Mouse (Mus musculus): ENCODE measurements around the gene Hoxd9.

Hoxd9 gene

DNA sequence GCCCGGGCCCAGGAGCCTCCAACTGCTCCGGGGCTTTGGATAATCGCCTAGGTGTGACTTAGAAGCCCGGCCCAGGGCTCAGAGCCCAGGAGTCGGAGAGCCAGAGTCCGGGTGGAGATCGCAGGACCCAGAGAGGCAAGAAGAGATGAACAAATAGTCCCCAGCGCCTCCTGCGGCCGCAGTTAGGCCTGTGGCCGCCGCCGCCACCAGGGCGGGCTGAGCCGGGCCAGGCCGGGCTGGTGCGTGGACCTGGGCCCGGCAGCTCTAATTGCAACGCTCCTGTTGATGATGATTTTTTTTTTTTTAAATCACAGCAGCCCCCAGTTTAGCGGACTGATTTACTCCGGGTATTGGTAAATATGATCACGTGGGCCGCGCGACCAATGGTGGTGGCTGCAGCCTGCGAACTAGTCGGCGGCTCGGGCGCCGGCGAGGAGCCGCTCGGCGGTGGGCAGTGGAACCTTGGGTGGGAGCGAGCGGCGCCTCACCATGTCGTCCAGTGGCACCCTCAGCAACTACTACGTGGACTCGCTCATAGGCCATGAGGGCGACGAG lies at the start of gene Hoxd9:
TSS of gene Hoxd9 (plus strand) at position 161 of the 555 bp plus-strand sequence.
- no peak for DNase-seq

DNA sequence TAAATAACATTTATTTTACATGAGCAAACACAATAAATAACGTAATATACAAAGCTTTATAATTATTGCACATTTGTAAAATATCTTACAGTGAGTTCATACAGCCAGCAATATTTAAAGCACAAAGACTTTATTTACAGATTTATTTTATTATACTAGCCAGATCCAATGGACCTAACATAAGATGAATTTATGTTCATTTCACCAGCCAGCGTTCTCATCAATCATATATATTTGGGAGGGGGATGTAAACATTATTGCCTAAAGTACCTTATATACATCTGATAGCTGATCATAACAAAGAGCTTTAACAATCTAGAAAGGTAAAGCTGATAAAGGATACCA lies 44.6 kb upstream of the Hoxd9 start:
- DNase-seq, result no peak

DNA sequence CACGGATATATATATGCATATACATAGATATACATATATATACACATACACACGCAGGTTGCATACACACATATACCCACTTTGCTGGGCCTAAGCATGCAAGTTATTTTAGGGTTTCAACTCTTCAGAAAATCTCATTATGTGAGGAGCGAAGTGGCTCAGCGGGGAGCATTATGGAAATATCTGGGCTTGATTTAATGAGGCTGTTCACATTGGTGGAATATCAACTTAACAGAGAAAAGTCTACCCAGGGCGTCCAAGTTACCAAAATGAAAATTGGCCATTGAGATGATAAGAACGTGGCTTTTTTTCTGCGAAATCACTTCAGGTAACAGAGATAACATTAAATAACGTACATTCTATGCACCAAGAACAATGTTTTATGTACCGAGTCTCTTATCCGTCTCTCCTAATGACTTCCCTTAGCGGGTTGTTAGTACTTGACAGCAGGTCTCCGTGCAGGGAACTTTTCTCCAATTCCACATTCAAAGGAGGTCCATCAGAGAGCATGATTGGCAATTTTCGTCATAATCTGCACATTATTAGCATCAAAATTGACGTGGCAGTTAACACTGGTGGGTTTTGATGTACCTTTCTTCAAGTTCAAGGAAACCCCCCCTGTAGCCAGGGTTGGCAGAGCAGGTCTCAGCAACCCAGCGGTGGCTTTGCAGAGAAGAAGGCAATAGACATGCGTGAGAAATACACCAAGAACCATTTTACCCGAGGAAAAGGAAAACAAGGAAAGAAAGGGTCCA lies 43.6 kb upstream of the Hoxd9 start:
- no peak for DNase-seq

DNA sequence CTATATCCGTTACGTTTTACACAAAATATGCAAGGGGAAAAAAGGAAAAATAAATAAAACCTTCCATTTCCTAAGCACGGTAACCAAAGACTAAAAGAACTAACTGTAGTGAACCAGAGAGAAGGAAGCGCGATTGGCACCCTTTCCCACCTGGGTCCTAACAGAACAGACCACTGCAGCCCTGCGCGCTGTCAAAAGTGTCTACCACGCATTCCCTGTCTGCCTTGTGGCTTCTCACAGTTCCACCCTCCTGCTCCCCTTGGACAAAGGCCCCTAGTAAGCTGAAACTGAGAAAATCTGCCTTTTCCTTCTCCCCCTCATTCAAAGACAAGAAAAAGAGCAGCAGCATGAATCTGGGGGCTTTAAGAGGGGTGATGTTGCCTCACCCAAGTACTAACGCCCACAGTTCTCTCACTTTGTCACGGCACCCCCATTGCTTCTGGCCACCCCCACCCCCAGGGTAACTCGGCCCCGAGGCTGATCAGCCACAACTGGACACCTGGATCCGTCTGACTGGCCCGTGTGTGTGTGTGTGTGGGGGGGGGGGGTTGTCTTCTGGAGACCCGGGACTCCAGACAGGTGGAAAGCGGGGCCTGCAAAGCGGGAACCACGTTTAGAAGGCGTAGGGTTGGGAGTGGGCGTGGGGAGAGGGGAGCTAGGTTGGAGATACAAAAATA lies 42.6 kb upstream of the Hoxd9 start:
- no peak for DNase-seq

DNA sequence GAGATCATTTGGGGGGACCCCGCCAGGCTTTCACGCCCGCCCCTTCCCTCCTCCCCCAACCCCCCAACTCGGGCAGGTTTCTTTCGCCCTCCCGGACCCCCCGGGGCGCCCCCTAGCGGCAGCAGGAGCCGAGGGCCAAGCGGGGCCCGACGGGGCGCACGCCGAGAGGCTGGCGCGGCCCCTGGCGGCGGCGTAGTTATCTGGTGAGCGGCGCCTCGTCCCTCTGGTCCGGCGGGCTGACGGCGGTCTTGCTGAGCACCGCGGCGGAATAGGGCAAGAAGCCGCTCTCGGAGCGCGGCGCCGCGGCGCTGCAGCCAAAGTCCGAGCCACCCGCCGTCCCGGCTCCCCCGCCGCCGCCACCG lies 42.1 kb upstream of the Hoxd9 start:
- DNase-seq, result no peak

DNA sequence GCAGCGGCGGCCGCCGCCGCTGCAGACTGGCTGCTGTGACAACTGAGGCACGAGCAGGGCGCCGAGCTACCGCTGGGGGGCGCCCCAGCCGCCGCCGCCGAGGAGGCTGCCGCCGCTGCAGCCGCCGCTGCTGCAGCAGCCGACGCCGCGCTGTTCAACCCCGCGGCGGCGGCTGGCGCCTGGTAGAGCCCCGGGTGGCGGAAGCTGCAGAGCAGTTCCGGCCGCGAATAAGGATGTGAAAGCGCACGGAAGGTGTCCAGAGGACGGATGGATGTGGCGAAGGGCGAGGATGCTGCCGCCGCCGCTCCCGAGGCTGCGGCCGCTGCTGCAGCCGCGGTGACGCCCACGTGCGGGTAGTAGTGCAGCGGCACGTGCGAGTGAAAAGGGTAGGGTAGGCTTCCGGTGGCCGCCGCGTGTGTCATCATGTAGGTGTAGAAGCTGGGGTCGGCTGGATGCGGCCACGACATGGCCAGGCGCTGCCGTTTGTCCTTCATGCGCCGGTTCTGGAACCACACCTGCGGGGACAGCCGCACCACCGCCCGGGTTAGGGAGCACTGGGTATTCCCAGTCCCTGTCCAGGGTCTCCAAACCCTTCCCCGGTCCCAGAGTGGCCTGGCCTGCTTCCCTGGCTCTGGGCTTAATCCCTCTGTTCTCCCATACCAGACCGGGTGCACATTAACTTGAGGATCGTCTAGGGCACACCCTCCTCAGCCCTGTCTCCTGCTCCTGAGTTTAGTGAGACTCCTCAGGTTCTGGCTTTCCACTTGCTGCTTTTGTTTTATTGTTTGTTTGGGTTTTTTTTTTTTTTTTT lies 41.5 kb upstream of the Hoxd9 start:
- no peak for DNase-seq

DNA sequence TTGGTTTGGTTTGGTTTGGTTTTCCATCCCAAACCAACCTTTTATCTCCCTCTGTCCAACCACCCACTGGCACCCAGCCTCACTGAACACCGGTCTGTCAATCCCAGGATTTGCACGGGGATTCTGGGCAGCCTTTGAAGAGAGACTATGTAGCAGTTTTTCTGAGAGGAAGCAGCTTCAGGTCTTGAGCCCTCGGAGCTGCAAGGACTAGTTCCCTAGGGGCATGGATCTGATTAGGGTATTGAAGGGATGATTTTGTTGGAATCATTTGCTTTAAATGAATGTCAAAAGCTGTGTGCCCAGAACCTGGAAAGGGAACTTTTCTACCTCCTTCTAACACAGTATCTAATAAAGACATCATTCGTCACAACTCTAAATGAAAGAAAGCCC lies 40.9 kb upstream of the Hoxd9 start:
- no peak for DNase-seq

DNA sequence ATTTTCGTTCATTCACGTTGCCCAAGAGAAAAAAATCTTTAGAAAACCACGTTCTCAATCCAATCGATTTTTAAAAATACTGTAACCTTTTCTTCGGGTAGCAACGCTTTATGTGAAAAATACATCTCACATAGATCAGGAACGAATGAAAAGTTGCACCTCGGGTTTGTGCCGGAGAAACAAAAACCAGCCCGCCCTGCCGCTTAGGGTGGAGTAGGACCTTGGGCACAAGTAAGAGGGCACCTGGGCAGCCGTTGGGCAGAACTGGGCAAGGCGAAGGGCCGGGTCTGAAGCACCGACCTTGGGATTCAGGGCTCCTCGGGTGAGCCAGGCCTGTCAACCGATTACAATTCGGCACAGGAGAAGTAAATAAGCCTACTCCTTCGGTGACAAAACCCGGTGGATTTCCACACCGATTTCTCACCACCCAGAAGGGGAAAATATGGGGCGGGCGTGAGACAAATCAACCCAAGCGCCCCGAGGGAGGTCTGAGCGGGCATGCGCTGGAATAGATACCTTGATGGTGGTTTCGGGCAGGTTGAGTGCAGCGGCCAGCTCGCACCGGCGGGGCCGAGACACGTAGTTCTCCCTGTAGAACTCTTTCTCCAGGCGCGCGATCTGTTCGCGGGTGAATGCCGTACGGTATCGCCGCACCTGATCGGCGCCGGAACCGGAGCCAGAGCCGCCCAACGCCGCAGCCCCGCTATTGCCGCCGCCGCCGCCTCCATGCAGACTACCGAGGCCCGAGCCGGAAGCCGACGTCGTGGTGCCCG lies 40.1 kb upstream of the Hoxd9 start:
- no peak for DNase-seq

DNA sequence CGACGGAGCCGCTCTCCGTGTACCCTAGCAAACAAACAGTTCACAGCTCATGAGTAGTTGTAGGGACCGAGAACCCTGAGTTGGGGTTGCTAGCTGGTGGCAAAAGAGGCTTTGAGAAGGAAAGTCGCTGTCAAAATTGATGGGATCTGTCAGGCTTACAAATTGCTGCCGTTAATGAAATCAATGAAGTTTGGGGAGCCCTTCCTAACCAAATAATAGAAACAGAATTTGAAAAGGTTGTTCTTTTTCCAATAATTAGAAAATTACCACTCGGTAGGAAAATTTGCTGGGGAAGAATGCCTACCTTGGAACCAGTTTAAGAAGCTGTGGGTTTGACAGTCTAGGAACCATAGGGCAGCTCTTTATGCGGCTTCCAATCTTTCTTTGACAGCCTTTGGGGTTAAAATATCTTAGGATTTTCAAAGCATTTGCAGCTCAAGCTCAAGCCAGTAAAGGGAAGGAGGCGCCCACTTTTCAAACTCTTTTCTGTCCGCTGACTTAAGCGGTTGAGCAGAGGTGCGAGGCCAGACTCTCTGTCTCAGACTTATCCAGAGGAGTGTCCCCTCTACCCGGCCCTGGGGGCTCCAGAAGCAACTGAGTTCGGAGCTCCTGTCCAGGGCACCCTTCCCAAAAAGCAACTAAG lies 39.4 kb upstream of the Hoxd9 start:
- DNase-seq, result no peak

DNA sequence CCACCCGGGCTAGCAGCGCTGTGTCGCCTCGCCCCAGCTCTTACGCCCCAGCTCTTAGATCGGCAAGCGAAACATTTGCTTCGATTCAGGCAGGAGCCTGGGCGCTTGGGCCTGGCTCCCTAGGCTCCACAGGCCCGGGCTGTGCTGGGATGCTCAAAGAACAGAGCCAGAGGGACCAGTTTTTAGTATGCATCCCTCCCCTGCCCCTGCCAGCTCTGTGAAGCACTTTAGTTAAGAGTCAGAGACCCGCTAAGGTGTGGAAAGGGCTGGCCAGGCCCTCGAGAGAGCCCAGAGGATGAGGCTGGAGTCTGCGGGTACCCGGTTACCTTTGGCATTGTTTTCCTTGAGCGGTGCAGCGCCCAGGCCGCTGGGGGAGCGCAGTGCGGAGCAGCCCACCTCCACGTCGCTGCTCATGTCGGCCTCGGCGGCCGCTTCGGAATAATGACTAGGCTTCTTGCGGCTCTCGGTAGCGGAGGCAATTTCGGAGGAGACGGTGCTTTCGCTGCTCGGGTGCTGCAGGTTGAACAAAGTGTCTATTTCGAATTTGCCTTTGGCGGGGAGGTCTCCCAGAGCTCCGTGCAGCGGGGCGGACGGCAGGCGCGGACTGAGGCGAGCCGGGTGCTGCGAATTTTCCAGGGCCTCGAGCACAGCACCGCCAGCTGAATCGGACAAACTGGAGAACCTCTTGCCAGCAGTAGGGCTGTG lies 38.7 kb upstream of the Hoxd9 start:
- DNase-seq, result no peak

DNA sequence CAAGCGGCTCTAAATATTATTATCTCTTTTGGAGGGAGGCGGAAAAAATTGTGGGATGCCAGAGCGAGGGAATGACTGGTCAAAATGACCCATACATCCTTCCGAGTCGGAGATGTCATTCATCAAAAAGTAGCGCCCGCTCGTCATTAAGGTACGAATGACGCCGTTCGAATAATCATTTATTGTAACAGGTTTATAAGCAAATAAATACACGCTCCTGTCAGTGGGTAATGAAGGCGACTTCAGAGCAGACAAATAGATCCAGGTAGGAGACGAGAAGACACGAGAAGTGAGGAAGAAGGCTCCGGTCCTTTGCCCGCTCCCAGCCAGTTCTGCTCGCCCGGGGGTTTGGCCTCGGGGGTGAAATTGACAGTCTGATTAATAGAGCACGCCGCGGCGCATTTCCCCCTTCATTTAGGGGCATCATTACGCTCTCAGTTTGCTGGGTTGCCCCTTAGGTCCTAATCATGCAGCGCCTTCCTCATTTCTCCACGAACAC lies 38.0 kb upstream of the Hoxd9 start, which contains the start of gene Evx2:
TSS of gene Evx2 (minus strand) at position 51 of the 499 bp plus-strand sequence.
- no peak for DNase-seq

DNA sequence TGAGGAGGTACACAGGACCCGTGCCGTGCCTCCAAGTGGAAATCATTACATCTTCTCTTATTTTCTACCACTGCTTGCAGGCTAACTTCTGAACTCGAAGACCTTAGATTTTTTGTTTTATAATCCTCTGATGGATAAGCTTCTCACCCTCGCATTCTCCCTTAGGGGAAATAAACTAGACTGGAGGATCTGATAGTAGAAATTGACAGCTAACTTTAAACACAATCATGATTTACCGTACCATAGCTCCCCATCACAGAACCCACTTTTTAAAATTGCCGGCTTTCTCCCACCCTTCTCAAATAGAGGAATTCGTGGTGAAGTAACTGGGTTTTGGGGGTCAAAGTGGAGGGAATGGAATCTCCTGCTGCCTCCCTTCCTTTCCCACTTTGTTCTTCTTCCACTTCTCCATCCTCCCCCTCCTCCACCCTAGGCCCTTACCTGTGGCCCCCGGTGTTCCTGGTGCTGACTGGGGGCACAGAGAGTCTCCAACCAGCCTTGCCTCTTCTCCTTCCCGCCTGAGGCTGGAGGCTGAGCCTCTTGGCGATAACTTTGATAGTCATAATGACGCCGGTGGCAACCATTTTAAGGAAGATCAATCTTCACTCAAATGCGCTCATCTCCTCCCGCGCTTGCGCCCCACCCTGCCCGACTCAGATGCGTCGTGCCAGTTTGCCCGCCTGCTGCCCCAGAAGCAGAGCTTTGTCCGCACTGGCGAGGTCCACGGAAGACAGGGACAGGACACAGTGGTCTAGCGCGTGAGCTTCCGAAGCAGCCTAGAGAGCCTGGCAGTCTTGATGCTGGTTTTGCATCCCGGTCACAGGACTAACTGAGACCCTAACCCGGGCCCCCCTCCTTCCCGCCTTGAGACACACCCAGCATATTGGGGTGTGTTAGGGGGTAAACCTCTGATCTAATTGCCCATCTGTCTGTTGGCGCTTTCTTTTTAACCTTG lies 36.8 kb upstream of the Hoxd9 start:
- DNase-seq, result no peak

DNA sequence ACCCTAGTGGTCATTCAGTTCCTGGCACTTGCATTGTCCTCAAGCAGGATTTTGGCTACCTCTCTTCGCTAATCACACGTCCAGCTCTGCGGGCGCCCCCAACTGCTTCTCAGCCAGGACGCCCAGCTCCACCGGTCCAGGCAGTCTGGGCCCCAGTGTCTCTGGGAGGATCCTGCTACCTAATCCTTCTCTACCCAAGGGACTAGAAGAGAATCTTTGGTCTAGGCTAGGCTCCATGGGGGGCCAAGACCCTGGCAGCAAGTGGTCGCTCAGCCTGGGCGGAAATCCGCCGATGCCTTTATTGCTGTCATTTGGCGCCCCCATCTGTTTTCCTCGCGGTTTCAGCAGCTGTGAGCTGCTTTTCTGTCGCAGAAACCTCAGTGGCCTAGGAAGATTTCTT lies 35.8 kb upstream of the Hoxd9 start:
- DNase-seq, result no peak

DNA sequence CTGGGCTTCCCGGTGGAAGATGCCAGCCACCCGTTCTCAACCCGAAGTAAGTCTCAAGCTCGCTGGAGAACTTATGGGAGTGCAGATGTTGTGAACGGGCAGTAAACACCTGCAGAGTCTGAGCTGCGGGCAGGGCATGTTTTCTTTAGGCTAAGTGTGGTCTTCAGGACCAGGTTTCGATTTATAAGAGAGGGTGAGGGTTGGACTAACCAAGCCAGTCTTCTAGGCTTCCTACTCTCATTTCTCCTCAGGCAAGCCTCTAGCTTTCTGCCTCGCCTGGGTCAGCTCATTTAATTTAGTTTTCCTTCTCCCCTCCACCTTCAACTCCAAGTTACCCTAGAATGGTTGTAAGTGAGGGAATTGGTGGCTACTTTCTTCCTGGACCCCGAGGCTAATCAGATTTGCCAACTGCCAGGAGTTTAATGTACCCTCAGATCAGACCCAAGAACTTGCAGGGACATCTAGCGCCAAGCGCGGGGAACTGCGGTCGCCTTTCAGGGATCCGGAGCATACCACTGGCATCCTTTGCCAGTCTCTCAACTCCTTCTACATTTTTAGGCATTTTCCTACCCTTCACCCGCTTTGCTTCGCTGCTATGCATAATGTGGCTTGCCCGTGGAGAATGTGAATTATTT lies 34.1 kb upstream of the Hoxd9 start:
- DNase-seq, result no peak

DNA sequence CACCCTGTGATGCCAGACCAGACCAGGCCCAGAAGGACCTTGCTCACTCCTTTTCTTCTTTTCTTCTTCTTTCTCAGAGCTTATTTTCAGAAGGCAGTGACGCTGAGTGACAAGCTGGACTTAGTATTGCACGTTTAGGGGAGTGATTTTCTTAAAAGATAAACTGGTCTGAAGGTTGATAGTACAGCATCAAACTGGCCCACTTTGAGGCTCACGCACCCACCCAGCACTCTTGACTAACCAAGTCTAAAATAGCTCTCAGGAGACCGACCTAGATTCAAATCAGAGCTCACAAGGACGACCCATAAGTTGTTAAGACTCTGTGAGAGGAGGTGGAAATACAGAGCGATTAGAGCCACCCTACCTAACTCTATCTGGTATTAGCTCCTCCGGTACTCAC lies 31.1 kb upstream of the Hoxd9 start:
- no peak for DNase-seq

DNA sequence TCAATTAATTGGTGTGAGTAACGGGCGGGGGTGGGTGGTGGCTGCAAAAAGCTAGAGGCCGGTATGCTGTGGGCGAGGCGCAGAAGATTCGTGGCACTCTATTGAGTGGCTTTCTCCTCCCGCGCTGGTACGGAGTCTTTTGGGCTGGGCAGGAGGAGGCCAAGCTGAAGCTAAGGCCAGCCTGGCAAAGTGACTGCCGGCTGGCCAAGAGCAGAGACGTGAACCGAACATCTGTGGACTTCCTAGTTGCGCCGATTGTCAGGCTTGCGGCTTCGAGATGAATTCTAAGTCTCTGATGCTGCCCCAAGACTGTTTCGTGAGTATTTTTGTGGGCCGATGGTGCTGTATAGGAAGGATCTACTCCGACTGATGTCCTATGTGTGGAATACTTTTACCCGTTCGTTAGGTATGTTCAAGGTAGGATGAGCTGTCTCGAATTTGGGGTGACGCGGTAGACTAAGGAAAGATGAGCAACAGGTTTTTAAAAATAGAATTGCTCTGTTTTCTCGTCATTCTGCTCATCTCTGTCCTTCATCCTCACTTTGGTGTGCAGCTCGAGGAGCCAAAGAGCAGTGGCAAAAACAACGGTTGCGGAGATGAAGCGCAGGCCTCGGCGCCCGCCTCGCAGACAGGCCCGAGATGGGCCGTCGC lies 30.2 kb upstream of the Hoxd9 start:
- DNase-seq, result no peak

DNA sequence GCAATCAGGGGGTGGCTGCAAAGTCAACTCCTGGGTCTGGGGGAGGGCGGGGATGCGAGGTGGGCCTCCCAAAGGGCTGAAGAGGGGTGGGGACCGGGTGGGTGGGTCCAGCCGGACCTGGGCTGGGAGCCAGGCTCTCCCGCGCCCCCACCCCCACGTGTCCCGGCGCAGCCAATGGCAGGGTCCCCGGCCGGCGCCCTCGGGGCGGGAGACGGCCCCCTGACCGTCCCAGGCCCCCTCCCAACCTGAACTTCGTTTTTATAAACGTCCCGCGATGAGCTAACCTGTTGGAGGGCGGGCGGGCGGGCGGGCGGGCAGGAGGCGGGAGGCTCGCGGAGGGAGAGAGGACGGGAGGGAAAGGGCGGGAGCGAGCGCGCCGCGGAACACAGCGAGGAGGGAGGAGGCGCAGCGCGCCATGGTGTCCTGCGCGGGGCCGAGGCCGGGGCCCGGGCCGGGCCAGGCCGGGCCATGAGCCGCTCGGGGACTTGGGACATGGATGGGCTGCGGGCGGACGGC lies 29.6 kb upstream of the Hoxd9 start, which contains the start of gene Hoxd13:
TSS of gene Hoxd13 (plus strand) at position 469 of the 516 bp plus-strand sequence.
- no peak for DNase-seq

DNA sequence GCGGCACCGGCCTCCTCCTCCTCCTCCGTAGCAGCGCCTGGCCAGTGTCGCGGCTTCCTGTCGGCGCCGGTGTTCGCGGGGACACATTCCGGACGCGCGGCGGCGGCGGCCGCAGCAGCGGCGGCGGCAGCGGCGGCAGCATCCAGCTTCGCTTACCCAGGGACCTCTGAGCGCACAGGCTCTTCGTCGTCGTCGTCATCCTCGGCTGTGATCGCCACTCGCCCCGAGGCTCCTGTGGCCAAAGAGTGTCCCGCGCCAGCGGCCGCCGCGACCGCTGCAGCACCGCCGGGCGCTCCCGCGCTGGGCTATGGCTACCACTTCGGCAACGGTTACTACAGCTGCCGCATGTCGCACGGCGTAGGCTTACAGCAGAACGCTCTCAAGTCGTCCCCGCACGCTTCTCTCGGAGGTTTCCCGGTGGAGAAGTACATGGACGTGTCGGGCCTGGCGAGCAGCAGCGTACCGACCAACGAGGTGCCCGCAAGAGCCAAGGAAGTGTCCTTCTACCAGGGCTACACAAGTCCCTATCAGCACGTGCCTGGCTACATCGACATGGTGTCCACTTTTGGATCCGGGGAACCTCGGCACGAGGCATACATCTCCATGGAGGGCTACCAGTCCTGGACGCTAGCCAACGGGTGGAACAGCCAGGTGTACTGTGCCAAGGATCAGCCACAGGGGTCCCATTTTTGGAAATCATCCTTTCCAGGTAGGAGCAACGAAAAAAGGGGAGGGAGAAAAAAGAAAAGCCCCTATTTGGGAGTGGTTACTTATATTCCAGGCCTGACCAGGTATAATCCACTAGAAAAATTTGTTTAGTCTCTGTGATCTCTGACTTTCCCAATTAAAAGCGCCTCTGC lies 28.9 kb upstream of the Hoxd9 start:
- no peak for DNase-seq
